In the genomic region with DNA sequence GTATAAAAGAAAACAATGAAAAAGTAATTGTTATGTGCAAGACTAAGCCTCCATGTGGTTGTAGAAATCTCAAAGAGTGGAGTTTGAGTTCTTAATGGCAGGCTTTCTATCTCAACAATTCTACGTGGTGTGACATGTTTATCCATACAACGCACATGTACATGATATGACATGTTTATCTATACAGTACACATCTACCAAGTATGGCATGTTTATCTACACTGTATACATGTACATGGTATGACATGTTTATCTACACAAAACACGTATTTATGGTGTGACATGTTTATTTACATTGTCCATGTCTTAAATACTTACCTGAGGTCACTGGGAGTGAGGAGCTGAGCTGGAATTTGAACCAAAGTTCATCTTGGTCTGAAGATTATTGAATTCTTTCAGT, we compare ENCODE assay signal across 17 mouse cellular contexts.
"Had no signal": no experiment of that assay in that cellular context is flagged by ENCODE, and none has a peak within 500 bp of the region (broad histone marks: within the 10 kb centered on the region; RNA-seq: fewer than 3 reads in every experiment).

No protein-coding gene starts in this region.

- H3K9me3 ChIP-seq: megakaryocyte, embryonic 14.5 days; midbrain, embryonic 12.5 days; midbrain, embryonic 15.5 days; neural tube, embryonic 13.5 days; neural tube, embryonic 15.5 days had no signal

- DNase-seq: lung, adult 18-20 months; lung, embryonic 14.5 days; lung, postnatal 10 days; lung, postnatal 4 days; retina, postnatal 1 day; right cerebral cortex, adult 18-20 months; right cerebral cortex, postnatal 25 days; right cerebral cortex, postnatal 4 days; spleen, adult 18-20 months; thymus, adult 18-20 months; thymus, postnatal 14 days; thymus, postnatal 36 days had no signal

- H3K4me1 ChIP-seq: megakaryocyte, embryonic 14.5 days; midbrain, embryonic 15.5 days; neural tube, embryonic 15.5 days had no signal

- H3K36me3 ChIP-seq: midbrain, embryonic 12.5 days; midbrain, embryonic 15.5 days; neural tube, embryonic 13.5 days; neural tube, embryonic 15.5 days had no signal

- H3K27me3 ChIP-seq: megakaryocyte, embryonic 14.5 days; midbrain, embryonic 12.5 days; midbrain, embryonic 15.5 days; neural tube, embryonic 13.5 days; neural tube, embryonic 15.5 days had no signal

- ATAC-seq: midbrain, embryonic 15.5 days had no signal

- H3K4me2 ChIP-seq: lung, embryonic 14.5 days; midbrain, embryonic 12.5 days; midbrain, embryonic 15.5 days; neural tube, embryonic 13.5 days; neural tube, embryonic 15.5 days had no signal

- H3K9ac ChIP-seq: lung, embryonic 14.5 days; midbrain, embryonic 12.5 days; midbrain, embryonic 15.5 days; neural tube, embryonic 13.5 days; neural tube, embryonic 15.5 days had no signal

- H3K27ac ChIP-seq: midbrain, embryonic 12.5 days; midbrain, embryonic 15.5 days; neural tube, embryonic 13.5 days; neural tube, embryonic 15.5 days had no signal

- H3K4me3 ChIP-seq: megakaryocyte, embryonic 14.5 days; midbrain, embryonic 12.5 days; midbrain, embryonic 15.5 days; neural tube, embryonic 13.5 days; neural tube, embryonic 15.5 days had no signal
